Mouse (Mus musculus) bone marrow, adult 2 months (tissue): Measurements from ENCODE around the gene Sf3a3.

Source experiments
- CTCF ChIP-seq: fragments of 200-500 bp; IDR thresholded peaks from 2 replicates; pipeline ENCODE4 v1.5.1; 2011; ENCODE audit warnings: low read length, control low read depth; ENCODE audit not compliant: control insufficient read depth, insufficient read depth
- POLR2A ChIP-seq: fragments of 200-500 bp; IDR thresholded peaks from 2 replicates; pipeline ENCODE4 v1.6.1; 2011; ENCODE audit warnings: low read depth, mild to moderate bottlenecking, control low read depth, low read length, borderline replicate concordance; ENCODE audit not compliant: control insufficient read depth

- TF ChIP-seq CTCF (no peak), POLR2A (no peak)
Observed at GRCm38 (mm10) chr4:124766566-124766940, 52.0 kb downstream of the Sf3a3 start.
